Mouse (Mus musculus): ENCODE results near the gene Gm9508.

Gm9508 gene

GRCm38 (mm10) chr10:77671519-77671918 lies 25.5 kb downstream of the Gm9508 start:
- in situ Hi-C loops (cut with MboI; ENCODE audit: unreplicated experiment in 2 of 2), result no loop called here

- in situ Hi-C loops (cut with MboI; ENCODE audit: unreplicated experiment in 2 of 2), result no loop called here
Measured at GRCm38 (mm10) chr10:77670710-77671109, 26.3 kb downstream of the Gm9508 start.

- in situ Hi-C loops (cut with MboI; ENCODE audit: unreplicated experiment in 2 of 2), result no loop called here
Measured at GRCm38 (mm10) chr10:77667402-77667801, 29.6 kb downstream of the Gm9508 start.

- in situ Hi-C loops (cut with MboI; ENCODE audit: unreplicated experiment in 2 of 2), result no loop called here
Measured at GRCm38 (mm10) chr10:77666342-77666741, 30.7 kb downstream of the Gm9508 start.

GRCm38 (mm10) chr10:77663949-77664665 lies 32.9 kb downstream of the Gm9508 start:
- in situ Hi-C loops (cut with MboI; ENCODE audit: unreplicated experiment in 2 of 2), result no loop called here

GRCm38 (mm10) chr10:77658286-77658994 lies 38.6 kb downstream of the Gm9508 start:
- in situ Hi-C loops (cut with MboI; ENCODE audit: unreplicated experiment in 2 of 2), result no loop called here

- in situ Hi-C loops (cut with MboI; ENCODE audit: unreplicated experiment in 2 of 2), result no loop called here
Measured at GRCm38 (mm10) chr10:77652046-77652445, 45.0 kb downstream of the Gm9508 start.

- in situ Hi-C loops (cut with MboI; ENCODE audit: unreplicated experiment in 2 of 2), result loop anchor here in 1 of 2 experiments (25.0 kb wide), 1 partner anchor 514 kb away; the partner anchor contains the start of gene D10Jhu81e
Measured at GRCm38 (mm10) chr10:77647901-77648300, 49.1 kb downstream of the Gm9508 start.

- in situ Hi-C loops (cut with MboI; ENCODE audit: unreplicated experiment in 2 of 2), result loop anchor here in 1 of 2 experiments (25.0 kb wide), 1 partner anchor 515 kb away; the partner anchor contains the start of gene D10Jhu81e
Measured at GRCm38 (mm10) chr10:77647461-77647860, 49.6 kb downstream of the Gm9508 start.
